Mouse (Mus musculus): ENCODE results near the gene Amz1. TPM values are rescaled to one million over a fixed set of nuclear protein-coding genes. Genes with fewer than 3 reads are reported as not detected.
A peak's percentile ranks its signal among the peaks of the same experiment; 100 is the strongest.

The Amz1 gene
- total and polyA plus RNA-seq, 2 experiments = 0.46 to 0.93 TPM

GRCm38 (mm10) chr5:140762540-140762939, 38.6 kb downstream of the Amz1 start:
- Histone ChIP-seq H3K9ac (ENCODE audit: low read depth, low read length) (no peak overlapping the region), H3K4me1 (ENCODE audit: control insufficient read depth, insufficient read depth, low read length) (peaks cover 11% of the 10 kb centered on the region; the same call in 1 of the 2 replicates), H3K4me3 (ENCODE audit: insufficient read depth, low read depth, low read length) (no peak overlapping the region), H3K27me3 (ENCODE audit: control insufficient read depth, insufficient read depth, low read length) (no peaks in the 10 kb centered on the region), H3K27ac (replicated peaks; ENCODE audit: insufficient read depth, low read depth, low read length) (no peak overlapping the region), H3K79me2 (ENCODE audit: control insufficient read depth, insufficient read depth, low read length) (no peaks in the 10 kb centered on the region), H3K36me3 (ENCODE audit: control insufficient read depth, insufficient read depth, low read length) (peaks cover 16% of the 10 kb centered on the region)
- no peak for DNase-seq (ENCODE audit: extremely low read depth, low read depth, low spot score)
- WGBS = 79% methylated on average over 4 of the region's 4 CpGs
- no peak for TF ChIP-seq POLR2A (IDR thresholded peaks at IDR 0.05; ENCODE audit: extremely low read depth, insufficient read depth, low read length)
- TF ChIP-seq CTCF (IDR thresholded peaks at IDR 0.05; ENCODE audit: low read depth, low read length) = no peak

- Histone ChIP-seq H3K27me3 (ENCODE audit: control insufficient read depth, insufficient read depth, low read length) (no peaks in the 10 kb centered on the region), H3K4me3 (ENCODE audit: insufficient read depth, low read depth, low read length) (no peak overlapping the region), H3K79me2 (ENCODE audit: control insufficient read depth, insufficient read depth, low read length) (no peaks in the 10 kb centered on the region), H3K9ac (ENCODE audit: low read depth, low read length) (no peak overlapping the region), H3K36me3 (ENCODE audit: control insufficient read depth, insufficient read depth, low read length) (peaks cover 8% of the 10 kb centered on the region), H3K4me1 (ENCODE audit: control insufficient read depth, insufficient read depth, low read length) (peaks cover 22% of the 10 kb centered on the region), H3K27ac (replicated peaks; ENCODE audit: insufficient read depth, low read depth, low read length) (peak overlapping the region; percentile 58)
- TF ChIP-seq CTCF (IDR thresholded peaks at IDR 0.05; ENCODE audit: low read depth, low read length) (no peak), POLR2A (IDR thresholded peaks at IDR 0.05; ENCODE audit: extremely low read depth, insufficient read depth, low read length) (no peak)
- WGBS = 74% methylated on average over 6 of the region's 6 CpGs
- DNase-seq (ENCODE audit: extremely low read depth, low read depth, low spot score) = peak; percentile 56
Observed at GRCm38 (mm10) chr5:140764921-140765613, 41.1 kb downstream of the Amz1 start.

- no peaks in the 10 kb centered on the region for H3K27me3 ChIP-seq (ENCODE audit: control insufficient read depth, insufficient read depth, low read length)
- peaks cover under 1% of the 10 kb centered on the region; the same call in 1 of the 2 replicates for H3K36me3 ChIP-seq (ENCODE audit: control insufficient read depth, insufficient read depth, low read length)
- peak; percentile 71 for DNase-seq (ENCODE audit: extremely low read depth, low read depth, low spot score)
- TF ChIP-seq POLR2A (IDR thresholded peaks at IDR 0.05; ENCODE audit: extremely low read depth, insufficient read depth, low read length) (no peak), CTCF (IDR thresholded peaks at IDR 0.05; ENCODE audit: low read depth, low read length) (no peak)
- peak overlapping the region; percentile 3 for H3K27ac ChIP-seq (replicated peaks; ENCODE audit: insufficient read depth, low read depth, low read length)
- H3K4me3 ChIP-seq (ENCODE audit: insufficient read depth, low read depth, low read length) = no peak overlapping the region
- peaks cover 5% of the 10 kb centered on the region; the same call in 1 of the 2 replicates for H3K79me2 ChIP-seq (ENCODE audit: control insufficient read depth, insufficient read depth, low read length)
- no peak overlapping the region for H3K9ac ChIP-seq (ENCODE audit: low read depth, low read length)
- WGBS = 21% methylated on average over 4 of the region's 4 CpGs
- H3K4me1 ChIP-seq (ENCODE audit: control insufficient read depth, insufficient read depth, low read length) = peaks cover 22% of the 10 kb centered on the region
Observed at GRCm38 (mm10) chr5:140766566-140766965, 42.6 kb downstream of the Amz1 start.

GRCm38 (mm10) chr5:140767704-140768141, 43.8 kb downstream of the Amz1 start:
- H3K9ac ChIP-seq (ENCODE audit: low read depth, low read length) = peak overlapping the region; percentile 29; the same call in 1 of the 2 replicates
- H3K4me1 ChIP-seq (ENCODE audit: control insufficient read depth, insufficient read depth, low read length) = peaks cover 22% of the 10 kb centered on the region
- H3K27ac ChIP-seq (replicated peaks; ENCODE audit: insufficient read depth, low read depth, low read length) = peak overlapping the region; percentile 73
- H3K36me3 ChIP-seq (ENCODE audit: control insufficient read depth, insufficient read depth, low read length) = no peaks in the 10 kb centered on the region
- TF ChIP-seq POLR2A (IDR thresholded peaks at IDR 0.05; ENCODE audit: extremely low read depth, insufficient read depth, low read length) (no peak), CTCF (IDR thresholded peaks at IDR 0.05; ENCODE audit: low read depth, low read length) (no peak)
- peak; percentile 32 for DNase-seq (ENCODE audit: extremely low read depth, low read depth, low spot score)
- peaks cover 5% of the 10 kb centered on the region; the same call in 1 of the 2 replicates for H3K79me2 ChIP-seq (ENCODE audit: control insufficient read depth, insufficient read depth, low read length)
- H3K27me3 ChIP-seq (ENCODE audit: control insufficient read depth, insufficient read depth, low read length) = no peaks in the 10 kb centered on the region
- H3K4me3 ChIP-seq (ENCODE audit: insufficient read depth, low read depth, low read length) = no peak overlapping the region
- WGBS = 57% methylated on average over 9 of the region's 9 CpGs

- TF ChIP-seq CTCF (IDR thresholded peaks at IDR 0.05; ENCODE audit: low read depth, low read length) (no peak), POLR2A (IDR thresholded peaks at IDR 0.05; ENCODE audit: extremely low read depth, insufficient read depth, low read length) (no peak)
- H3K4me3 ChIP-seq (ENCODE audit: insufficient read depth, low read depth, low read length) = no peak overlapping the region
- H3K36me3 ChIP-seq (ENCODE audit: control insufficient read depth, insufficient read depth, low read length) = peaks cover 1% of the 10 kb centered on the region; the same call in 1 of the 2 replicates
- WGBS = 29% methylated on average over 5 of the region's 5 CpGs
- no peaks in the 10 kb centered on the region for H3K27me3 ChIP-seq (ENCODE audit: control insufficient read depth, insufficient read depth, low read length)
- DNase-seq (ENCODE audit: extremely low read depth, low read depth, low spot score) = peak; percentile 41
- H3K27ac ChIP-seq (replicated peaks; ENCODE audit: insufficient read depth, low read depth, low read length) = peak overlapping the region; percentile 73
- H3K79me2 ChIP-seq (ENCODE audit: control insufficient read depth, insufficient read depth, low read length) = peaks cover 8% of the 10 kb centered on the region; the same call in 1 of the 2 replicates
- H3K4me1 ChIP-seq (ENCODE audit: control insufficient read depth, insufficient read depth, low read length) = peaks cover 22% of the 10 kb centered on the region
- no peak overlapping the region for H3K9ac ChIP-seq (ENCODE audit: low read depth, low read length)
Observed at GRCm38 (mm10) chr5:140768333-140768732, 44.4 kb downstream of the Amz1 start.

GRCm38 (mm10) chr5:140771612-140772011, 47.7 kb downstream of the Amz1 start:
- Histone ChIP-seq H3K27me3 (ENCODE audit: control insufficient read depth, insufficient read depth, low read length) (no peaks in the 10 kb centered on the region), H3K9ac (ENCODE audit: low read depth, low read length) (no peak overlapping the region), H3K79me2 (ENCODE audit: control insufficient read depth, insufficient read depth, low read length) (peaks cover 18% of the 10 kb centered on the region; the same call in 1 of the 2 replicates), H3K36me3 (ENCODE audit: control insufficient read depth, insufficient read depth, low read length) (peaks cover 7% of the 10 kb centered on the region), H3K4me1 (ENCODE audit: control insufficient read depth, insufficient read depth, low read length) (peaks cover 13% of the 10 kb centered on the region), H3K27ac (replicated peaks; ENCODE audit: insufficient read depth, low read depth, low read length) (peak overlapping the region; percentile 39), H3K4me3 (ENCODE audit: insufficient read depth, low read depth, low read length) (no peak overlapping the region)
- DNase-seq (ENCODE audit: extremely low read depth, low read depth, low spot score) = no peak
- 65% methylated on average over 6 of the region's 6 CpGs for WGBS
- TF ChIP-seq POLR2A (IDR thresholded peaks at IDR 0.05; ENCODE audit: extremely low read depth, insufficient read depth, low read length) (no peak), CTCF (IDR thresholded peaks at IDR 0.05; ENCODE audit: low read depth, low read length) (no peak)
